Mouse (Mus musculus): ENCODE data around the gene R3hcc1l.
A peak's percentile ranks its signal among the peaks of the same experiment; 100 is the strongest.

R3hcc1l gene

GRCm38 (mm10) chr19:42540649-42541048, 22.1 kb downstream of the R3hcc1l start:
- DNase-seq (ENCODE audit: low read depth, low spot score): no peak

GRCm38 (mm10) chr19:42558701-42559100, 40.1 kb downstream of the R3hcc1l start:
- no peak for DNase-seq (ENCODE audit: low read depth, low spot score)

GRCm38 (mm10) chr19:42561991-42562390, 43.4 kb downstream of the R3hcc1l start:
- DNase-seq (ENCODE audit: low read depth, low spot score): no peak

GRCm38 (mm10) chr19:42562981-42563380, 44.4 kb downstream of the R3hcc1l start:
- no peak for DNase-seq (ENCODE audit: low read depth, low spot score)

- no peak for DNase-seq (ENCODE audit: low read depth, low spot score)
These were observed 45.2 kb downstream of the R3hcc1l start for GRCm38 (mm10) chr19:42563726-42564270.

- no peak for DNase-seq (ENCODE audit: low read depth, low spot score)
These were observed 47.9 kb downstream of the R3hcc1l start for GRCm38 (mm10) chr19:42566283-42567019.

GRCm38 (mm10) chr19:42567020-42567419, 48.5 kb downstream of the R3hcc1l start:
- no peak for DNase-seq (ENCODE audit: low read depth, low spot score)

- DNase-seq (ENCODE audit: low read depth, low spot score): no peak
These were observed 50.5 kb downstream of the R3hcc1l start for GRCm38 (mm10) chr19:42569076-42569475.

- DNase-seq (ENCODE audit: low read depth, low spot score): no peak
These were observed 52.7 kb downstream of the R3hcc1l start for GRCm38 (mm10) chr19:42571291-42571690.

- no peak for DNase-seq (ENCODE audit: low read depth, low spot score)
These were observed 56.8 kb downstream of the R3hcc1l start for GRCm38 (mm10) chr19:42575317-42575716.

- no peak for DNase-seq (ENCODE audit: low read depth, low spot score)
These were observed 58.3 kb downstream of the R3hcc1l start for GRCm38 (mm10) chr19:42576856-42577255.

GRCm38 (mm10) chr19:42578631-42579030, 60.1 kb downstream of the R3hcc1l start:
- DNase-seq (ENCODE audit: low read depth, low spot score): no peak

GRCm38 (mm10) chr19:42580701-42581100, 62.1 kb downstream of the R3hcc1l start:
- no peak for DNase-seq (ENCODE audit: low read depth, low spot score)

- DNase-seq (ENCODE audit: low read depth, low spot score): no peak
These were observed 64.3 kb downstream of the R3hcc1l start for GRCm38 (mm10) chr19:42582811-42583370.

GRCm38 (mm10) chr19:42583677-42584076, 65.1 kb downstream of the R3hcc1l start:
- DNase-seq (ENCODE audit: low read depth, low spot score): no peak

GRCm38 (mm10) chr19:42584188-42584587, 65.6 kb downstream of the R3hcc1l start:
- DNase-seq (ENCODE audit: low read depth, low spot score): no peak

- DNase-seq (ENCODE audit: low read depth, low spot score): no peak
These were observed 69.1 kb downstream of the R3hcc1l start for GRCm38 (mm10) chr19:42587704-42588103.

- DNase-seq (ENCODE audit: low read depth, low spot score): peak; percentile 28
These were observed 70.7 kb downstream of the R3hcc1l start for GRCm38 (mm10) chr19:42589246-42589645.

GRCm38 (mm10) chr19:42591534-42591933, 73.0 kb downstream of the R3hcc1l start:
- no peak for DNase-seq (ENCODE audit: low read depth, low spot score)

GRCm38 (mm10) chr19:42593456-42593855, 74.9 kb downstream of the R3hcc1l start:
- DNase-seq (ENCODE audit: low read depth, low spot score): no peak

- no peak for DNase-seq (ENCODE audit: low read depth, low spot score)
These were observed 76.5 kb downstream of the R3hcc1l start for GRCm38 (mm10) chr19:42595066-42595465.

GRCm38 (mm10) chr19:42597286-42597685, 78.7 kb downstream of the R3hcc1l start:
- DNase-seq (ENCODE audit: low read depth, low spot score): no peak

GRCm38 (mm10) chr19:42597896-42598295, 79.3 kb downstream of the R3hcc1l start:
- DNase-seq (ENCODE audit: low read depth, low spot score): no peak
